Mouse (Mus musculus) gastrocnemius, postnatal 14 days (tissue): ENCODE measurements around the gene Flcn. TPM values are rescaled to one million over a fixed set of nuclear protein-coding genes. Genes with fewer than 3 reads are reported as not detected.
A peak's percentile ranks its signal among the peaks of the same experiment; 100 is the strongest.

ENCODE experiments used
- DNase-seq: peaks from one replicate; pipeline ENCODE4 v3.0.0; 2021; ENCODE audit warnings: mixed read lengths
- intact Hi-C: fragments of 180-260 bp; cut with DNase I; formaldehyde crosslinking; loops from one replicate; pipeline ENCODE4 v1.15.1; 2025; ENCODE audit warnings: low total_unique reads
- total RNA-seq, 2 experiments: library from RNA; stranded (reverse); gene quantifications; 2 replicates each; pipeline ENCODE4 v1.2.3; 2021

The Flcn gene
- total RNA-seq, 2 experiments from 2014 or later, result 22.3 to 27.4 TPM

DNA sequence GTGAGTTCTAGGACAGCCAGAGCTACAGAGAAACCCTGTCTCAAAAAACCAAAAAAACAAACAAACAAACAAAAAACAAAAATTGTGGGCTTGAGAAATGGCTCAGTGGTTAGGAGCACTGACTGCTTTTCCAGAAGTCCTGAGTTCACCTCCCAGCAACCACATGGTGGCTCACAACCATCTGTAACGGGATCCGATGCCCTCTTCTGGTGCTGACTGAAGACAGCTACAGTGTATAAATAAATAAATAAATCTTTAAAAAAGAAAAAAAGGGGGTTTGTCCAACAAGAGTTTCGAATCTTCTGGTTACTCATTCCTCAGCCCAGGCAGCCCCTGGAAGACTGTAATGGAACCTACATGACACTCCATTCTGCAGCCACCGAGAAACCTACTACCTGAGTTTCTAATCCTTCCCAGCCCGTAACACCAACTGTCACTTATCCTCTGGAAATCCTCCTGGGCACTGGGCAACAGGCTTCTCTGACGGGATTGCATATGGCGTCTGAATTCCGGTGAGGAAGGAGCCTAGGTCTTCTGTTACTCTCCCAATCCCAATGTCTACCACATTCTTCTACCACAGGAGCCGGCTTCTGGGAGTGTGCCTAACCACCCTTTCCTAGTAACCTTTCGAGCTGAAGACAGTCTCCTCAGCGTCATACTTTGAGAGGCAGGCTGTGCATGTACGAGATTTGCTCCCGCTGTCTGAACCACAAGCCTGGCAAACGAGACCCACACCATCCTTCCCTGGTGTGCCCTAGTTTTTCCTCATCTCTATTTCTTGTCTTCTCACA, 1.5 kb downstream of the Flcn start:
- no peak for DNase-seq
- intact Hi-C loops, result no loop called here

DNA sequence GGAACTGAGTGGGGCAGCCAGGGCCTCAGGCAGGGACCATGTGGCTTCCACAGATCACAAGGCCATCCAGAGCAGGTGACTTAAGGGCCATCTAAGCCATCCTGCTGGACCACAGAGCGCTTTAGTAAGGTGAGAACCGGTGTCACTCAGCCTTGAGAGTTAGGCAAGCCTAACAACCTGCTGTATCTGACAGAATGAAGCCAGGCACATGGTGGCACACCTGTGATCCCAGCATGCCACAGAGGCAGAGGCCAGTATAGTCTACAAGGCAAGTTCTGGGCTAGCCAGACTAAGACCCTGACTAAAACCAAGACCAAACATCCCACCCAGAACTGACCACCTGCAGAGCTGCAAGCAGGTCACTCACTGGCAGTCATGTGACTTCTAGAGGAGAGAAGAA, 4.2 kb downstream of the Flcn start:
- no peak for DNase-seq
- intact Hi-C loops, result no loop called here

DNA sequence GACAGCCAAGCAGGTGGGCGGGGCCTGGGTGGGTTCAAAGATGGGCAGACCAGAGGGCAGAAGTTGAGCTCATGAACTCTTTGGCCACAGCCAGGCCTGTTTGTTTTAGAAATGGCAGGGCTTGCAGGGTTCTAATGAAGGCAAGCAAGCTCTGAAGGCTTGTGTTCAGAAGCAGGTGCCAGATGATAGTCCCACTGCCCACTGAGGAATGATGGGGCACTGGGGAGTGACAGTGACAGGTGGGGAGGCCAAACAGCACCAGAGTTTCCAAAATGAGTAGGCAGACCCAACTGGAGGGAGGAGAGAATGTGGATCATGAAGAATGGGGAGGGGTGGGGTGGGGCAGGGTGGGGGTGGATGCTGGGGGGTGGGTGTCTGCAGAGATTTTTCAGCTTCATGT, 4.6 kb downstream of the Flcn start:
- intact Hi-C loops, result no loop called here
- DNase-seq, result no peak

DNA sequence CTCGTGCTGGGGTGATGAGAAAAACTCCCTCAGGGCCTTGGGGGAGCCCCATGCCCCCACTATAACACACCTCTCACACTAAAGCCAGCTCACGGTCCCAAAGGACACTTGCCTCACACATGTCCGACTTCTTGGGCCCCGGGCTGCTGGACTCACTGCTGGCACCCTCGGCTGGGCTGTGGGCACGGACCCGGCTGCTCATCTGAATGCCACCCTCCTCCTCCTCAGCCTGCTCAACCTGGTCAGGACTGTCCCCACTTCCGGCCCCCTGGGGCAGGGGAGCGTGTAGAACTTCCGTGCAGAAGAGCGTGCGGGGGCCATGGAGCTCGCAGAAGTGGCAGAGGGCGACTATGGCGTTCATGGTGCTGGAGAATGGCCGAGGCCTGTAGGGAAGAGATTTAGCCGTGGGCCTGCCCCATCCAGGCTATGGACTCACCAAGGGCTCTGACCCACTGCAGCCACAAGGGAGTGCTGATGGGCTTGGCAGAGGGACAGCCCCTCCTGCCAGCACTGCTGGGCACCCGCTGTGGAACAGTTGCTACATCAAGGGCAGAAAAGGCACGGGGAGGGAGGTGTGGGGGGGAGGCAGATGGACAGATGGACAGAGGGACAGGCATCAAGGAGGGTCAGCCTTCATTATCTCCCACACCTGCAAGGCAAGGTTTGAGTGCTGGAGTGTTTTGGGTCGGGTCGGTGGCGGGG, 5.3 kb downstream of the Flcn start:
- DNase-seq, result peak; percentile 69

DNA sequence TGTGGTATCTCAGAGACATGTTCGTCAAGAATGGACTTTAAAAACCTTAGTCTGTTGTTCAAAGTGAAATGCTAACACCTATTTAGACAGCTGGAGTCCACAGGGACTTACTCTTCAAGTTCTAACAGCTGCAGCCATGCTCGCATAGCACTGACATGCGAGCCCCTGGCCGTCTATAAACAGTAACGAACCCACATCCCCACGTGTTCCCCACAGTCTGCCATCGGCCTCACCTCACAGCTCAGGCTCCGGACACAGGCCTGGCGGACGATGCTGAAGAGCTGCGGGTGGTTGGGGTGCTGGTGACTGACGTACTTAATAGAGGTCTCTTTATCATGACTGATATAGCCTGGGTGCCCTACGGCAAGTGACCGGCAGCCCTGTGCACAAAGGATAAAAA, 6.3 kb downstream of the Flcn start:
- no peak for DNase-seq
- intact Hi-C loops, result no loop called here

More for the DNA sequence above, 5.3 kb downstream of the Flcn start:
- intact Hi-C loops, result no loop called here

DNA sequence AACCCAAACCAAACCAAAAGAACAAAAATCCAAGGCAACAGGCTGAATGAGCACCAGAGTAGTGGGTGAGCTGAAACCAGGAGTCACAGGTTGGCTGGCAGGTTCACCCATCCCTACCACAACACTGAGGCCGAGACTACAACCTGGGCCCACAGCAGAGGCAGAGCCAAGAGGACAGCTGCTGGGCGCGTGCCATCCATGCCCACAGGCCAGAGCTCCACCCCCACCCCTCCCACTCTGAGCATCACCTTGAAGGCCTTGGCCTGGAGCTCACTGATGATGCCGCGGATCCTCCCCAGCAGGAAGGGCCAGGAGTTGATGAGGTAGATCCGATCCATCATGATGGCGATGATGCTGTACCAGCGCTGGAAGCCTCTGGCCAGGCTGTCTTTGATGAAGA, 7.9 kb downstream of the Flcn start:
- no peak for DNase-seq
- intact Hi-C loops, result no loop called here

DNA sequence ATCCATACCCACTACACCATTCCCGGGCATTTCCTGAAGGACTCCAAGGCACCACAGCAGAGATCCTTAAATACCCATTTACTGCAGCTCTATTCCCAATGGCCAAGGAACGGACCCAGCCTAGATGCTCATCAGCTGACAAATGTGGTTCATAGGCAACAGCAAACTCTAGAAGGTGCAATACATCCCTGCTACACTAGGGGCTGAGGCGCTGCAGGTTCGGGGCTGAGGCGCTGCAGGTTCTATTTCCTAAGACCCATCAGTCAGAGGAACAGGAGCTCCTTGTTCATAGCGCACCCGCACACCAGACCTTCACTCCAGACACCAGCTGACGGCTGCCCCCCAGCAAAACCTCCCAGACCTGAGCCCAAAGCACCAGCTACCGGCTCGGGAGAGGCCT, 9.4 kb downstream of the Flcn start:
- intact Hi-C loops, result no loop called here
- DNase-seq, result no peak

DNA sequence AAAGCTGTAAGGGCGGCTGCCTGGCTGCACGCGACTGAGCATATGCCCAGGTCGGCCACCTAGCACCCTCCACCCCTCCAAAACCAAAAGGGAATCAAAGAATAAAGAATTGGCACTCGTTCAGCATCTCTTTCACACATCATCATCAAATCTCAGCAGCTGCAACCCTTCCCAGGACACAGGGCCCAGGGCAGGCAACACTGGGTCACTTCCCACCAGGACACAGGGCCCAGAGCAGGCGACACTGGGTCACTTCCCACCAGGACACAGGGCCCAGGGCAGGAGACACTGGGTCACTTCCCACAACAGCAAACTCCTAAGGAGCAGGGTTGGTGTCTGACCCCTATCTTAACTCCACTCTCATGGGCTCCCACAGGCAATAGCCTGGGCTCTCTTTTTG, 16.4 kb downstream of the Flcn start:
- intact Hi-C loops, result no loop called here
- no peak for DNase-seq

DNA sequence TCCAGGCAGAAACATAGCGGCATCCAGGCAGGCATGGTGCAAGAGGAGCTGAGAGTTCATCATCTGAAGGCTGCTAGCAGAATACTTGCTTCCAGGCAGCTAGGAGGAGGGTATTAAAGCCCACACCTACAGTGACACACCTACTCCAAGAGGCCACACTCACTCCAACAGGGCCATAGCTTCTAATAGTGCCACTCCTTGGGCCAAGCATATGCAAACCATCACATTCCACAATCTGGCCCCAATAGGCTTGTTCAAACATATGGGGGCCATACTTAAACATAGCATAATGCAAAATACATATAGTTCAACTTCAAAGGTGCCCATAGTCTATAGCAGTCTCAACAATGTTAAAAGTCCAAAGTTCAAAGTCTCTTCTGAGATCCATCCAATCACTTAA, 20.5 kb downstream of the Flcn start:
- intact Hi-C loops, result no loop called here
- DNase-seq, result no peak

DNA sequence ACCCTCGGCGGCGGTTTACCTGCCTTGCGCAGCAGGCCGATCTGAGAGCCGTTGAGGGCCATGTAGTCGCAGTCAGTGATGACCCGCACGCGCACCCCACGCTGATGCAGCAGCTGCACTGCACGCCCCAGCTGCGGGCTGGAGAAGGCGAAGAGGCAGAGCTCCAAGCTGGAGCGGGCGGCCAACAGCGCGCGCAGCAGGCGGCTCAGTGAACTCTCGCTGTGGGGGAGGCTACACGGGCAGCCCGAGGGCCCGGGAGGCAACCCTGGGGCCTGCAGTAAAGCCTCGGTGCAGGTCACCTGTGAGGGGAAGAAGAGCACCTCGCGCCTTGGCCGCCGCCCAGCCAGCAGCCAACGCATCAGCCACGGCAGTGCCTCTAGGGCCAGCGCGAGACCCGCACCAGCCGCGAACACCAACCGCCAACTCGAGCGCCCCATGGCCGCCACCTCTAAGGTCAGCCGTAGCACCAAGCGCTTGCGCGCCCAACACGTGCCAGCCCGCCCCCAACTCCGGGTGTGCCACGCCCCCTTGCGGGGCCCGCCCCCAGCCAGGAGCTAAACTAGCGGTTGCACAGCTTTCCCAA, 22.5 kb downstream of the Flcn start, which contains the start of gene Pld6:
Pld6 (minus strand) TSS at position 447 of the 583 bp plus-strand sequence.
- DNase-seq, result peak; percentile 70
- intact Hi-C loops, result no loop called here

DNA sequence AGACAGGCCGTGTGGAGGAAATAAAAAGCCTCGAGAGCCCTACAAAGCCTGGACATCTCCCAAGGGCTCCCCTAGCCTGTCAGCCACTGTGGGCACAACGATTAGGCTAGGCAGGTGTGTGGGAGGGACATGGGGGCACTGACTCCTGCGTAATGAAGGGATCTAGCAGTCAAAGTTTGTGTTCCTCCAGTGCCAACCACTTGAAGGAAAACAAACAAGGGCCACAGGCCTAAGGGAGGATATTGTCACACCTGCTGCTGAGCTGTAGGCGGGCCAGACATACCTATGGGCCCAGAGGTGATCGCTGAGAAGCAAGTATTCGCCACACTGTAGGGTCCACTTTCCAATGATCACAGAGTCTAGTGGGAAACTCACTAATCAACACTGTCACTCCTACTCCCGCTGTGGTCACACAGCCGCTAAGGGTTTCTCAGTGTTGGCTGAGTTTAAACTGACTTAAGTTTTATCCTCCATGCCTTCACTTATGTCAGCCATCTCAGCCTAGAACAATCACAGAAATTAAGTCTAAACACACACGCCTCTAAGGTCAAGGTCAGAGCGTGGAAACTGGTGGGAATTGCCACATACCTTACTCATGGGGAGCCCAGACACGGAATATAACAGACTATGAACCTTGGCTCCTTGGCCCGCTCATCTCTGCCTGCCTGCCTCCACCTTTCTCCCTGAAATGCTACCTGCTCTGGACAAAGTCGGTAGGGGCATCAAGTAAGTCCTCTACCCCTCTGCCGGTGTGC, 23.2 kb downstream of the Flcn start:
- intact Hi-C loops, result no loop called here

DNA sequence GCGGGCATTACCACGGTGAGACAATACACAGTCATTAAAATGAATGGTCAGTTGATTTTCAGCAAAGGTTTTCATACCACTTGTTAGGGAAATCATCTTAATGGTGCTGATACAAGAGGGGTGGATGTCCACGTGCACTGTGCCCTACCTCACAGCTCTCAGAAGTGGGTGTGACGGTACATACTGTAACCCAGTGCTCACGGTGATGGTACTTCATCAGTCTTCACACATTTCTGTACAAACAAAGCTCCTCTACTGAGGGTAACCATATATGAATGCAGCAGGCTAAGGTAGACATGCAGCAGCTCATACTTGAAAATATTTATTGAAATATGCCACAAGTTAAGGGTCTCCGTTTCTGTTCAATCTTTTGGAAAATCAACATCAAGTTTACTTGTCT, 26.2 kb downstream of the Flcn start:
- DNase-seq, result no peak
- intact Hi-C loops, result no loop called here

More for the DNA sequence above, 23.2 kb downstream of the Flcn start:
- DNase-seq, result no peak

DNA sequence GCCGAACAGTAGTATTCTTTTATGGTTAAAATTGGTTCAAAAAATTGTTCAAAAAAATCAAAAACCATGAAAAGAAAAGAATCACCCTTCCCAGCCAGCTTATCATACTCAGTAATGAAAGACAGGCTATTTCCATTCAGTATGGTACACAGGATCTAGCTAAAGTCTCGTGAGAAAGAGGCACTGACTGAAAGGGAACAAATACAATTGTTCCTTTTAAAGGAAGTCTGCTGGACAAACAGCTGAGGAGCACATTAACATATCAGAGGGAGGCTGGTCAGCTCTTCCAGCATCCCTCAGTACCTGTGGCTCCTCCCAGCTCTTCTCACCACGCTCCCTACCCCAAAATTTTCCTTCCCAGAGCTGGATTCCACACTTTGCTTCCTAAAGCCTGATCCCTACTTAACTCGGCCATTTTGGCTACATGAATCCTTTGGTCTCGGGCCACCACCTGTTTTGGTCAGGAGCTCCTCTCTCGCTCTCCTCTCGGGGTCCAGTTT, 27.7 kb downstream of the Flcn start:
- DNase-seq, result no peak
- intact Hi-C loops, result no loop called here

DNA sequence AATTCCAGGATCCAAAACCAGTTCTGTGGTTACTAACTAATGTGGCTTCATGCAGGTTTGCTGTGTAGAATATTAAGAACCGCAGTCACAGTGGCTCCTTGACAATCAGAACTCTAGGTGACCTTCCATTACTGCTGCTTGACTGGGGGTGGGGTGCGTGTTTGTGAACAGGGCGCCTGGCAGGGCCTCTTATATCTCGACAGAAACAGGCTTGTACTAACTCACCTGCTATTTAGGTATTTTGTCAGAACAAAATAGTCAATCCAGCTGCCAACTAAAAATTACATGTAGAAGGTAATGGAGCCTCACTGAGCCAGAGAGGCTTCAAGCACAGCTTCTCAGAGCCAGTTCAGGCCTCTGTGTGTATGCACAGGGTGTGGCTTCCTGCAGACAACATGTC, 29.6 kb downstream of the Flcn start:
- intact Hi-C loops, result no loop called here
- DNase-seq, result no peak

DNA sequence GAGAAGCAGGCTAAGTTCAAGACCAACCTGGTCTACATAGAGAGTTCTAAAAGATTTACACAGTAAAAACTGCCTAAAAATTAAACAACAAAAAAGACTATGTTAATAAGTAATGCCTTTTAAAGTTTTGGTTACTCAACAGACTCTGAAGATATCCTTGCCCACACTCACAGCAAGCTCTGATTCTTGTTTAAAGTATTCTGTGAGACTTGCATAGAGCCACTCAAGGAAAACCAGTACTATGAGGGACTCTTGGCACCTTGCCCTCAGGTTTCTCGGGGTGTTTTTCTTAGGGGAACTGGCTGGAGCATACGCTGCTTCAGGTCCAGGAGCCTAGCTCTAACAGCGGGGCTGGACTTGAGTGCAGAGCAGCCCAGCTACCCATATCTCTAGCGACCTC, 30.4 kb downstream of the Flcn start:
- intact Hi-C loops, result no loop called here
- no peak for DNase-seq

DNA sequence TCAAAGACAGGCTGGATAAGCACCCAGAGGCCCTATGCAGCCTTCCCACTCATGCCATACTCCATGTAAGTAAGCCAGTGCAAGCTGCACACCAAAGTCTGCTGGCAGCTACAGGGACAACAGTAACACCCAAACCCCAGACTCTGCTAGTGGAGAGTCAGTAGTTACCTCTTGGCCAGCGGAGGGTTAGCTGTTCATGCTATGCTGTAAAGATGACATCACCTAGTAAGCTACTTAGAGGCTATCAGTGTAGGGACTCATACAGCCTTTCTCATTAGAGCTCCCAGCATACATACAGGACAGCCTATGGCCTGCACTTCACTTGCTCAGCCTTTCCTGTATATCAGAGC, 31.0 kb downstream of the Flcn start:
- DNase-seq, result no peak
- intact Hi-C loops, result no loop called here

DNA sequence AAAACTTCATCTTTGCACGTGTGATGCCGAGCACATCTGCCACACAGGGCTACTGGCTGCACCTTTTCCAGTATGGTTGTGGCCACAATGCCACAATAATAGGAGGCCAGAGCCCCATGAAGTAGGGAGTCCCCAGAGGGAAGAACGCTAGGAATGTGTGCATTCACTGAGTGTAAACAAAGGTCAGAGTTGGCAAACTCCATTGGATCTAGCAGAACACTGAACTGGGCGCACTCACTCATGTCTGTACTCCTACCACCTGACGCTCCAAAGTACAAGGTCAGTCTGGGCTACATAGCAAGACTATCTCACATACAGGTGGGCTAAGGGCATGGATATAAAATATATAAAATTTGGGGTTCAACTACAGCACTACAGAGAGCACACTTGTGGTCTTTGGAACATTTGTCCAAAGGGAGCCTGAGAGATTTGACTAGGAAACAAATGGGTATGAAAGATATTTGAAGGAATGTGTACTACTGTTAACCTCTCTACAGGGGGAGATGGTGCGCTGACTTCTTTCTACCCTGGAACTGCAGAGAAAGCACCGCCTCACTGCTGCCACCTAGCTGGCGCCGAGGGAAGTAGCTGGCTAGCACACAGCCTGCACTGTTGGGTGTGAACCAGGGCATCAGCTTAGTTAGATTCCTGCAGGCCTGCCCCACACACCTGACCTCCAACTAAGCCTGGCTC, 31.5 kb downstream of the Flcn start:
- peak; percentile 75 for DNase-seq
- intact Hi-C loops, result no loop called here

DNA sequence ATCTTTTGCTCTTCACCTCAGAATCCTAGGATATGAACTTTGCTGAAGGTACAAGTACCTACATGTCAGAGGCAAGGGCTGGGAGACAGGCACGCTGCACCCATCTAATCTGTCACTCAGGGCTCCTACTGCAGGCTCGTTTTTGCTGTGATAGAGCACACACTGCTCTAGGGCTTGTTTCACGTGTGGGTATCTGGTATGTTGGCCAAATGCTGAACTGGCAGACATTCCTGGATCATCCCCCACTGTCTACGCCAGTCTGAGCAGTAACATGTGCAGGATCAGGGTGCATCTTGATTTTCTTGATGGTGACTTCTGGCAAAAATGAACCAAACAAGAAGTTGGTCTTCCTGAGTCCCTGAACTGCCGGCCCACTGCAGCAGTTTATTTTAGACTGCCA, 32.6 kb downstream of the Flcn start:
- DNase-seq, result no peak
- intact Hi-C loops, result no loop called here

DNA sequence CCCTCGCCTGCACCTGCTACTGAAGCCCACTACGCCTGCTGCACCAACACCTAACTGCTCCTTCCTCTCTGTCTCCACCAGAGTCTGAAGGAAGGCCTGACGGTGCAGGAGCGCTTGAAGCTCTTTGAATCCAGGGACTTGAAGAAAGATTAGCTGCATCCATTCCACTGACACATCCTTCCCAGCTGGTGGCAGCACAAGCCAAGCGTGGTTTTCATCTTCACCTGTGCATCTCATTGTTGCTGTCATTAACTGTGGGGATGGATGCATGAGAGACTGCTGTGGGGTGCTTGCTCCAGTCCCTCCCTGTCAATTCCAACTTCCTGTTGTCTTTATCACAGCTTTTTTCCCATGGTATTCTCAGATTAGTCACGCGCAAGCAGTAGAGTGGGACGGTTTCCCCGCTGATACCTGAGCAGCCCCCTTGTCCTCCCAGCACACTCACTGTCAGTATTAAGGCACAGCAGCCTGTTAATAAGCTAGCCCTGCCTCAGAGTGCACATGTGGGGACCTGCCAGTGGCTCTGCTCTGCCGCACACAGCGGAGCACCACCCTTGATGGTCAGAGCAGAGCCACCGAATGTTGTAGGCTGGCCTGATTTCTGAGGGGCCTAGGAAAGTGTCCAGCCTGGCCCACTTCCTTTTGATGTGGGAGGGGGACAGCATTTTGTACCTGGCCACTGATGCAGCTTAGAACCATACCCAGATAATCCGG, 34.2 kb downstream of the Flcn start:
- intact Hi-C loops, result no loop called here
- DNase-seq, result no peak
